Mouse (Mus musculus) small intestine, adult 2 months (tissue): Measurements from ENCODE around the gene Gramd1b.

Experiments used
- CTCF ChIP-seq: fragments of 200-500 bp; IDR thresholded peaks from 2 replicates; pipeline ENCODE4 v1.5.1; 2012; ENCODE audit warnings: low read depth, mild to moderate bottlenecking, control low read depth, inconsistent platforms, low read length, moderate library complexity, mixed read lengths; ENCODE audit not compliant: insufficient replicate concordance, insufficient read length; ENCODE audit errors: extremely low read depth
- POLR2A ChIP-seq: fragments of 200-500 bp; IDR thresholded peaks from 2 replicates; pipeline ENCODE4 v1.6.1; 2012; ENCODE audit warnings: low read depth, mild to moderate bottlenecking, control low read depth, inconsistent platforms, low read length, moderate library complexity

GRCm38 (mm10) chr9:40292475-40292874 is 238.7 kb downstream of the Gramd1b start:
- TF ChIP-seq POLR2A = no peak
- no peak for TF ChIP-seq CTCF
